Mouse (Mus musculus): ENCODE data around the gene Plcb2.

Plcb2 gene

DNA sequence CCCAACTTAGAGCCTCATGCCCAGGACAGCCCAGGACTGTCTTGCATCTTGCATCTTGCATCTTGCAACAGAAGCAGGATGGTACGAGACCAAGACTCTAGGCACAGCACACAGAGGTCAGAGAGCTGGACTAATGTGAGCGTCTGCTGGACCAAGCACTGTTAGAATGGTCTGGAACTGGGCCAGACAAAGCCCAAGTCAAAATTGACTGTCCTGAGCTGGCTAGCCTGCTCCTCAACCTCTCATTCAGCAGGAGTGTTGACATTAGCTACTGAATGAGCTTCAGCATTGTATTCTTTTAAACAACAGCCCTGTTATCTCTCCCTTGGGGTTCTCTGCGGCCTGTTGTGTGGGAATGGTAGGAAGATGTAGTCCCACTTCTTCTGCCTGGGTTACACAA, 48.7 kb downstream of the Plcb2 start:
- no peak for DNase-seq

- no peak for DNase-seq
Observed at GRCm38 (mm10) chr2:118677817-118678216, 50.4 kb downstream of the Plcb2 start.

GRCm38 (mm10) chr2:118676839-118677741, 51.1 kb downstream of the Plcb2 start:
- no peak for DNase-seq

GRCm38 (mm10) chr2:118674500-118674899, 53.7 kb downstream of the Plcb2 start:
- no peak for DNase-seq

GRCm38 (mm10) chr2:118673686-118674465, 54.4 kb downstream of the Plcb2 start:
- no peak for DNase-seq

DNA sequence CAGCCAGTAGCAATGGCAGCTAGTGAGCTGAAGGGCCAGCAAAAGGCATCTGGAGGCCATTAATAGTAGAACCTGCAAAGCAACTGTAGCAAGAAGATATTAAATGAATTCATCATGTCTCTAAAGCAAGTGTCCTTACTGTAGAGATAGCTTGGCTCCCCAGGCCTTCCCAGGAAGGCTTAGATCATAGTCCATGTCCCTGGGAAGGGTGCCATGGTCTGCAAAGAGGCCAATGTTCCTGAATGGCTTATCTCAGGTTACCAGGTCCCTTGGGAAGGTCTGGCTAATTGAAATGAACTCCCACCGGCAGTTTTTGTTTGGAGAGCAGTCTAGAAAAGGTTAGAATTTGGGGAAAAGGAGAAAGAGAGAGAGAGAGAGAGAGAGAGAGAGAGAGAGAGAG, 56.5 kb downstream of the Plcb2 start:
- no peak for DNase-seq

DNA sequence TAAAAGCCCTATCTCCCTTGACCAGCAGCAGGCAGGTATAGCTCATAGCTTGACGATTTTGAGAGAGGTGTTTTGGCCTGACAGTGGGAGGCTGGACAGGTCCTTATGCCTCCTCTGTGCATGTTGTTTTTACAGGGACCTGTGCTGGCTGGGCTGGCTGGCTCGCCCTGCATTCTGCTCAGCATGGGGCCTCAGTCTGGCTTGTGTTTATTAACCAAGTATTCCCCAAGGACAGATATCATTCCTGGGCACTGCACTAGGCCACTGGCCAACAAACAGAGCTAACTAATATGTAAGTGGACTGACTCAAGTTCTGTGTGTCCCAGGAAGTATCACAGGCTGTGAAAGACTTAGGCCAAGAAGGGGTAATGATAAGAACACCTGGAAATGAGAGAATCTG, 58.5 kb downstream of the Plcb2 start:
- no peak for DNase-seq

DNA sequence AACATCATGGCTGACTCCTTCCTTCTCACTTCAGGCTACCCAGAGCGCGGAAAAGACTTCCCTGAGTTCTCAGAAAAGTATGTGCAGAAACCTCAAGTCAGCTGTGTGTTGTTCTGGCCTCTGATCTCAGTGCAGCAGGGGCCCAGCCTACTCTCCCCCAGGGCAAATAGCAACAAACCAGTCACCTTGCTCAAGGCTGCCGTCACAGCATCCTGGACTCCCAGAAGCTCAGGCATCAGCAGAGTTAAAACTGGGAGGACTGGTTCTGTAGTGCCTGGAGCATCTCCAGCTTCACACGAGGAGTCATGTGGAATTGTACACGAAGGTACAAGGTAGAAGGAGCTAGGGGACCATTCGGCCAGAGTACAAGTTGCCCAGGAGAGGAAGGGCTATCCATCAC, 59.0 kb downstream of the Plcb2 start:
- no peak for DNase-seq

DNA sequence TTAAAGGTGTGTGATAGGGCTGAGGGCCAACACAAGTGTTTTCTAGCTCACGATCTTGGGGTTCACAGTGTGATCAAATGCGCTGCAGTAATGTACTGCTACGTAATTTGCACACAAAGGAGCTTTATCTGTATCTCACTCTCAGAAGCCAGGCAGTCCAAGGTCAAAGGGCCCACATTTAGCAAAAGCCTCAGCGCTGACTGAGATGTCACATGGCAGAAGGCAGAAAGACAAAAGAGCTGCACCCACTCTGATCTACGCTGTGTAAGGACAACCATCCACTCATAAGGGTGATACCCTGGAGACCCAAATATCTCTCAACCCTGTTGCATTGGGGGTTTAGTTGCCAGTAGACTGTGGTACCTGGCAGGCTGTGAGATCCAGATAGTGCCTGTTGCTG, 61.1 kb downstream of the Plcb2 start:
- DNase-seq = no peak

DNA sequence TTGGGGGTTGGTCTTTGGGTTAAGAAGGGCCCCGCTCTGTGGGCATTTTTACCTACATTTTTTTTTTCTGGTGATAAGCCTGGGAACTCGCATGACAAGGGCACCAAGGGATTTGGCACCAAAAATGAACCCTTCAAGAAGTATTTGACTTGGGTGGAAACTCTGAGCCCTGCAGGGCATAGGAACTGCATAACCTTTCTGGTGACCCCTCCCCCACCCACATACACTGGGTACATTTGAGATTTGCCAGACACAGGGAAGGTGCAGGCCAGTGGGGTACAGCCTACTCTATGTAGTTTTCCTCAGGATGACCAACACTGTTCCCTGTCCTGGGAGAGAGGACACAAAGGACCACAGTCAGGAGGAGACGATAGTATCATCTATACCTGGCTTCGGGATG, 62.6 kb downstream of the Plcb2 start:
- no peak for DNase-seq

GRCm38 (mm10) chr2:118664975-118665516, 63.2 kb downstream of the Plcb2 start:
- DNase-seq = no peak

DNA sequence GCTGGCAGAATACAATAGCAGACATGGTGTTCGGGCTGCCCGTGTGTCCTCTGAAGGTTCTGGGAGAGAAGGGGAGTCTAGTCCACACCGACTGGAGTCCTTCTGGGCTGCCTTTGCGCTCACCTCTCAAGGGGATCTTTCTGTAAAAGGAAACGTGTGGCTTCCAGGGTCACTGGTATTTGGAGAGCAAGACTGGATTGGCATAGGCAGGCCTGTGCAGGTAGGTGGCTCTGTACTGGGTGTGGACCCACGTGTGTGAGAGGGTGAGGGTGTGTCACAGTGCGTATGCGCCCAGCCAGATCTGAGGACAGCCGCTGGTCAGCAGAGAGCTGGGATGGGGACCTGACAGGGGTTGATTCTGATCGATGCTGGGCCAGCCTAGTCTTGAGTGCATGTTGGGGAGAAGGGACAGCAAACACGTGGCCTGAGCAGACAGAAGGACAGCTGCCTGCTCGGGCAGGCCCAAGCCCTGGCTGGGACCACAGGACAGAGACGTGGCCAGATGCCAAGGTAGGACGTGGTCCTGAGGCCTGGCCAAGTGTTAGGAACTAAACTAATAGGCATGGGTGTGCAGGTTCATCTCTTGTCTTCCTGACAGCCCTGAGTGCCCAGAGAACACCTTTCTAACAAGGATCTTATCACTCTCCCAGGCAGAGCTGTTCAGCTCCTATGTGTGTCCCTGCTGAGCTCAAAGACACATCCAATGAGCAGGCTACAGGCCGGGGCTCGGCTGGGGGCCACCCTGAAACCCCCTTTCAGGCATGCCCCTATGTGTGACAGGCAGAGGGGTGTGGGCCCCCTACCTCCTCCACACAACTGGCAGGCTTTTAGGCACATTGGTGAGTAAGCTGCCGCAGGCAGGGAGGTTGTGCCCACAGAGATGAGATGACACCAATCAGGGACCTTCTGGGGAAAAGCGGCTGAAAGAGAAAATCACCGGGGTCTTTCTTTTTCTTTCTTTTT, 64.2 kb downstream of the Plcb2 start:
- DNase-seq = peak; percentile 49

DNA sequence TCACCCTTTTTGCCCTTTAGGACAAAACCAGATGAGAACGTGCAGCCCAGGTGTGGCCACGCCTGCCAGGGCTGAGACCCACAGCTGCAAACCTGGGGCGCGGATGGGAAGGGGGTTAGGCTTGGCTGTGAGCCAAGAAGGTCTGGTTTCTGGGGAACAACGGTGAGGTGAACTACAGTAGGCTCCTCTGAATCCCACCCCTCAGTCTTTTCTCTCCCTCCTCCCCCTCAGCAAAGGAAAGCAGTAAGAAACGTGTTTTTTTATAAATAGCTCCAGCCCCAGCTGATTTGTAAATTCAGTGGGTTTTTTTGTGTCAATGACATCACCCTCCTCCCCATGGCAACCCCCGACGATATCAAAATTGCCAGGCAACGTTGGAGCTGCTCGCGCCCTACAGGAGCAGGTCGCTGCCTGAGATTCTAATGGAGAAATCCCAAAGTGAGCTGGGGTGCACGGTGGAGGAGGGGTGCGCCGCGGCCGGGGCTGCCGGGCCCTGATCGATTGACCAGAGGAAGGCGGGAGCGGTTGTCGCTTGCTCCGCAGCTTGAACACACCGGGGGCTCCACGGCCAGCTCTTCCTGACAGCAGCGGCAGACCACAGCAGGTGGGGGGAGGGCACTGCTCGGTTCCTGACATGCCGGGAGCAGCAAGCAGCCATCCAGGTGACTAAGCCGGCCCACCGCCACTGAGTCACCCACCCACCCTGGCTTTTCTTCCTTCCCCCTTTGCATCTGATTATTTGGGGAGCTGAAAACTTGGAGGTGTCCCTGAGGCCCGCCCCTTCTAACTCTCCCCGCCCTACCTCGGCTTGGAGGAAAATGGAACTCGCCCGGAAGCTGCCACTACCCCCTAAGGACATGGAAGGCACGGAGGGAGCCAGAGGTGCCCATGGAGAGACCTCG, 65.1 kb downstream of the Plcb2 start, which contains the start of gene Pak6:
Gene Pak6 (plus strand): TSS at position 402 of the 902 bp plus-strand sequence.
- DNase-seq = peak; percentile 76

- DNase-seq = no peak
Observed at GRCm38 (mm10) chr2:118661891-118662290, 66.3 kb downstream of the Plcb2 start.

GRCm38 (mm10) chr2:118659998-118660452, 68.2 kb downstream of the Plcb2 start:
- DNase-seq = no peak

DNA sequence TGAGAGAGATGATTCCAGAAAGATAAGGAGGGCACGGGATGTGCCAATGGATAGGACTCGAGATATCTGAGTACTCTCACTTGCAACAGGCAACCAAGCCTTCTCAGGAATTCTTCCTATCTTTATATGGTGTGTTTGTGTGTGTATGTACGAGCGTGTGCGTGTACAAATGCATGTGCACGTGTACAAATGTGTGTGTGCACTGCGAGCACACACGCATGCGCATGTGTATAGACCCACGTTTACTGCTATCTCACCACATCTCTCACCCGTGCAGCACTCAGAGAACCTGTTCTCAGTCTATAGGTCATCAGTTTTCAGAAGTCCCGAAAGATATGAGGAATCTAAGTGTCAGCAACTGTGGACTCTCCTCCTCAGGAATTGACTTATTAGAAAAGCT, 68.7 kb downstream of the Plcb2 start:
- DNase-seq = no peak

DNA sequence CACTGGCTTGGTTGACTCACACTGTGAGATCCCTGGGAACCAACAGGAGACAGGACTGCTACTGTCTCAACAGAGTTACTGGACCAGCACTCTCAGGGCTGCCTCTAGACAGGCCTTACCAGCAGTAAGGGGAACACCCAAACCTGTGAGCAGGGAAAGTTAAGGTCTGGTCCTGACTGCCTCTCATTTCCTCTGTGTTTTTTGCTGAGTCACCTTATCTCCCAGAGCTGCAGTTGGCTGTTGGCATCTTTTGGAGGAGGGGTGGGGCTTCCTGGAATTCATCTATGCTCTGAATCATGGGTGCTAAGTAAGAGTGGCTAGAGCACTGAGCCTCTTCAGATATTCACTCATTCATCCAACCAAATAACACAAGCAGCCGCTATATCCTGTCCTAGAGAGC, 69.2 kb downstream of the Plcb2 start:
- peak; percentile 56 for DNase-seq

GRCm38 (mm10) chr2:118658457-118658856, 69.8 kb downstream of the Plcb2 start:
- DNase-seq = no peak
